Mouse (Mus musculus) heart, adult 2 months (tissue): Measurements from ENCODE around the gene Poldip3. TPM values are rescaled to one million over a fixed set of nuclear protein-coding genes. Genes with fewer than 3 reads are reported as not detected.

Experiments used
- DNase-seq, 2 experiments: peaks; one replicate each; pipeline ENCODE4 v3.0.0; 2021
- H3K27ac ChIP-seq: fragments of 200-600 bp; 2 replicates; pipeline ENCODE4 v1.8.1; 2022
- H3K27me3 ChIP-seq: fragments of 200-500 bp; 2 replicates; pipeline ENCODE4 v1.6.1; 2012; ENCODE audit warnings: mild to moderate bottlenecking, low read length, inconsistent platforms, mixed read lengths; ENCODE audit not compliant: control insufficient read depth, insufficient read depth
- H3K36me3 ChIP-seq: fragments of 200-500 bp; 2 replicates; pipeline ENCODE4 v1.6.1; 2012; ENCODE audit warnings: low read length, inconsistent platforms; ENCODE audit not compliant: control insufficient read depth, insufficient read depth
- H3K4me1 ChIP-seq: fragments of 200-500 bp; 2 replicates; pipeline ENCODE4 v1.6.1; 2011; ENCODE audit warnings: low read length; ENCODE audit not compliant: control insufficient read depth, insufficient read depth
- H3K4me3 ChIP-seq: fragments of 200-600 bp; 2 replicates; pipeline ENCODE4 v1.8.1; 2022
- H3K79me2 ChIP-seq: fragments of 200-500 bp; replicated peaks from 2 replicates; pipeline ENCODE4 v1.6.1; 2012; ENCODE audit warnings: mild to moderate bottlenecking, inconsistent platforms, low read length, moderate library complexity, mixed read lengths; ENCODE audit not compliant: control insufficient read depth, insufficient read depth
- H3K9ac ChIP-seq: fragments of 200-500 bp; 2 replicates; pipeline ENCODE4 v1.6.1; 2012; ENCODE audit warnings: low read depth, mild to moderate bottlenecking, control low read depth, inconsistent platforms, low read length, mixed read lengths
- CTCF ChIP-seq: fragments of 200-600 bp; IDR thresholded peaks from 2 replicates; pipeline ENCODE4 v1.8.1; 2022; ENCODE audit warnings: antibody characterized with exemption, mild to moderate bottlenecking, moderate library complexity
- EP300 ChIP-seq: fragments of 200-500 bp; IDR thresholded peaks from 2 replicates; pipeline ENCODE4 v1.6.1; 2011; ENCODE audit warnings: low read depth, low read length, control low read depth; ENCODE audit not compliant: insufficient read depth
- POLR2A ChIP-seq: fragments of 200-500 bp; IDR thresholded peaks from 2 replicates; pipeline ENCODE4 v1.6.1; 2011; ENCODE audit warnings: mild to moderate bottlenecking, low read depth, low read length, control low read depth; ENCODE audit not compliant: insufficient read depth
- WGBS: fragments of 180-500 bp; shearing (Covaris S2); methylation state at CpG from one replicate; pipeline ENCODE4 v1.1.7; 2018; 5-methylcytosine and 5-hydroxymethylcytosine counted together
- intact Hi-C: fragments of 180-260 bp; cut with DNase I; formaldehyde crosslinking; loops from one replicate; pipeline ENCODE4 v1.15.1; 2025
- polyA plus RNA-seq: library from polyadenylated mRNA; depleted of rRNA; stranded (reverse); fragments of >200 nt; gene quantifications from 2 replicates; pipeline ENCODE4 v1.2.3, GENCODE M21; 2012
- total RNA-seq, 2 experiments: library from RNA; stranded (reverse); gene quantifications; 2 replicates each; pipeline ENCODE4 v1.2.3; 2021

Poldip3 gene
- total and polyA plus RNA-seq, 3 experiments, result 20.0 to 24.7 (median 23.6) TPM

DNA sequence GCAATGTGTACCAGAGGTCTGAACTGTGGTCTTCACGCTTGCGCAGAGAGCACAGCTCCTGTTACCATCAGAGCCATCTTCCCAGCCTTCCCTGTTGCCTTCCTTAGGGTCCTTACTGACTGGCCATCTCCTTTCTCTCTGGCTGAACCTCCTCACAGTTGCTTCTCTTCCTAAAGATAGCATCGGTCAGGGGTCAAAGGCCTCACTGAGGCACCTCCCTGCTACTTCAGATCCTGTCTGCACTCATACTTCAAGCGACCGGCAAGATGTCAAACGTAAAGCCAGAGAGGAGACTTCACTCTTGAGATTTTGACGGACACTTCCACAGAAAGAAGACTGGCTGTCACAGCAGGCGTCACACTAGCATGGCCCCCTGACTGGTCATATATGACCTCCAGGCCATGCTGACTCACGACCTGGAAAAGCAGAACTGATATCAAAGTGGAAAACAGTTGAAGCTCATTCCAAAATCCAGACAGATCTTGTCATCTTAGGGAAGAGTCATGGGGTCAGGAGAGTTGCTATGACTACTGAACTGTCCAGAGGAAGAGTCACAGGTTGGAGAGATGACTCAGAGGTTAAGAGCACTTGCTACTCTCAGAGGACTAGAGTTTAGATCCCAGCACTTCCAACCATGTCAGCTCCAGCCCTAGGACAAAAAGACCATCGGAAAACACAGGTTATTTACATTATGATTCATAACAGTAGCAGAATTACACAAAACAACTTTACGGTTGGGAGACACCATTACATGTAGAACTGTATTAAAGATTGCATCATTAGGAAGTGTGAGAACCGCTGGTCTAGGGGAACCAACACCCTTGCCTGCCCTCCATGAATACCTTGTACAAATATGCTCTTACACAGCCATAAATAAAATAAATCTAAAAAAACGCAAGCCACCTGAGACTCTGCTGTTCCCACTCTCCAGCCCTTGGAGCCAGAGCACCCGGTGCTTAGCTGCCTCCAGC lies 25.0 kb upstream of the Poldip3 start:
- no peaks in the 10 kb centered on the region for H3K36me3 ChIP-seq
- H3K4me1 ChIP-seq, result peaks cover 8% of the 10 kb centered on the region
- intact Hi-C loops, result loop anchor here (5.0 kb wide), 1 partner anchor 33 kb away; no protein-coding TSS in a partner anchor
- H3K79me2 ChIP-seq, result no peaks in the 10 kb centered on the region
- DNase-seq, result no peak
- no peak overlapping the region for H3K9ac ChIP-seq
- H3K4me3 ChIP-seq, result no peak overlapping the region
- no peak overlapping the region for H3K27ac ChIP-seq
- H3K27me3 ChIP-seq, result no peaks in the 10 kb centered on the region
- no peak for TF ChIP-seq POLR2A
- TF ChIP-seq CTCF, result no peak
- no peak for TF ChIP-seq EP300
- 82% methylated on average over 14 of the region's 14 CpGs for WGBS

DNA sequence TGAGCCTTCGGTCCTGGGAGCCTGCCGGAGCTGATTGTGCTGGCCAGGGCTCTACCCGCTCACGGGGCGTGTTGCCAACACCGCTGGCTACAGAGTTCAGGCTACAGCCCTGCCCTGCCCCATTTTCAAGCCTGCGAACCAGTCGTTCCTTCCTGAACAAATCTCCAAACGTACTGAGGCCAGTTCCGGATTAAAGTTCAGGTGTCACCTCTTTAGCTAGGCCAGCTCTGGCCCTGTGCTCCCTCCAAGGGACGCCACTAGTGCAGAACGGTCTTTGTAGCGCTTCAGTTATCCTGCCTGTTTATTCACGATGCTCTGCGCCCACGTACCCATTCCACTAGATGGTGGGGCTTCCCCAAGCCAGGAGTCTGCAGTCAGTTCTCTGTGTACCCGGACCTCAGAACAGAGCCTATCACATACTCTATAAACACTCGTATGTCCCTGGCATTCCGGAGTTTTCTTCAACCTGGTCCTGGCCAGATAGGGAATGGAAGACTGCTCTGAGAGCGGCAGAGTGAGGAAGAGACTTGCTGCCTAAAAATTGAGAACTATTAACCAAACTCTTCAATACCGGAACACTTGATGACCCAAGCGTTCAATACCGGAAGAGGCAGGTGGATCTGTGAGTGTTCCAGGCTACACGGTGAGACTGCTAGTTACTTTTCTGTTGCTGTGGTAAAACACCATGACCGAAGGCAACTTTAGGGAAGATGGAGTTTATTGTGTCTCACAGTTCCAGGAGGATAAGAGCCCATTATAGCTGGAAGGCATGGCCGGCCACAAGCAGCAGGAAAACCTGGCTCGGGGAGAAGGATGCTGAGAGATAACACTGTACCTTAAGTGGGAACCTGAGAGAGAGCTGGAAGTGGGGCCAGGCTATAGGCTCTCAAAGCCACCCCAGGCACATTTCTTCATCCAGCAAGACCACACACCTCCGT lies 23.6 kb upstream of the Poldip3 start, which contains the start of gene Cyb5r3:
Gene Cyb5r3 (minus strand): TSS at position 101 of the 938 bp plus-strand sequence.
- intact Hi-C loops, result loop anchor here (1.0 to 5.0 kb wide), 2 partner anchors 23 to 35 kb away; partner anchors contain the start of gene Poldip3
- TF ChIP-seq EP300, result no peak
- TF ChIP-seq POLR2A, result no peak
- no peak for TF ChIP-seq CTCF
- WGBS, result 31% methylated on average over 28 of the region's 28 CpGs

DNA sequence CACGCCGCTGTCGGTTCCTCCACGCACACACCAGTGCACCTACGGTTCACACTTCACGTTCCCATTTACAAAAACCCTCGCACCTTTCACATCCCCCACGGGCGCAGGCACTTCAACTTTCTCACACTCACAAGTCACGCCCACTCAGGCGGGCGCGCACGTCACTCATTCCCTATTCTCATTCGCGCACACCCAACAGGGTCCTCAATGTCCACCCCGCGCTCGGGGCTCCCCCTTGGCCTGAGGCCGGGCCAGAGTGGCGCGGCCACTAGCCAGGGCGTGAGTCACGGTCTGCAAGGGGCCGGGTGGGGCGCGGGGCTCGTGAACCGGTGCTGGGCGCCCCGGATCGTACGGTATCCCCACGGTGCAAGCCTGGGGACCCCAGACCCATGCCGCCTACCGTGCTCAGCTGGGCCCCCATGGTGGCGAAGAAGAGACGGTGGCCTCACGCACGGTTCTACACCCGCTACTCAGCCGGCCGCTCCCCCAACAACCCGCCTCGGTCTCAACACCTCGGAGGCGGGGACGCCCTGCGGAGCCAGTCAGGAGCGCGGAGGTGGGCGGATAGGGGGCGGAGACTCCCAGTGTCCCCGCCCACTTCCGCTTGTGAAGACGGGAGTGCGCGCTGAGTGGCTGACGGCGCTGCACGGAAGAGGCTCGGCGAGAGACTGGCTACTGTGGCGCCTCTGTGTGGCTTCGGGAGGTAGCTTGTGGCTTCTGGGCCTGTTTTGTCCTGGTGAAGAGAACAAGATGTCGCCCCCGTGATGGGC lies 22.7 kb upstream of the Poldip3 start:
- Histone ChIP-seq H3K9ac (peak overlapping the region; percentile 77), H3K4me3 (peak overlapping the region; percentile 92), H3K27me3 (no peaks in the 10 kb centered on the region), H3K27ac (peak overlapping the region; percentile 96), H3K4me1 (peaks cover 19% of the 10 kb centered on the region), H3K36me3 (no peaks in the 10 kb centered on the region), H3K79me2 (no peaks in the 10 kb centered on the region)
- TF ChIP-seq CTCF (peak; percentile 73), EP300 (no peak), POLR2A (peak; percentile 93)
- intact Hi-C loops, result loop anchor here (1.0 to 5.0 kb wide), 2 partner anchors 23 to 35 kb away; partner anchors contain the start of gene Poldip3
- DNase-seq, result peak; percentile 97 to 99
- under 1% methylated on average over 67 of the region's 67 CpGs for WGBS

More for the DNA sequence above, 23.6 kb upstream of the Poldip3 start, which contains the start of gene Cyb5r3:
- no peaks in the 10 kb centered on the region for H3K79me2 ChIP-seq
- peak within 1 kb of the TSS; percentile 96 for H3K27ac ChIP-seq
- peak within 1 kb of the TSS; percentile 77 for H3K9ac ChIP-seq
- DNase-seq, result peak in 1 of 2 experiments; percentile 2
- H3K36me3 ChIP-seq, result no peaks in the 10 kb centered on the region
- peak within 1 kb of the TSS; percentile 92 for H3K4me3 ChIP-seq
- peaks cover 14% of the 10 kb centered on the region for H3K4me1 ChIP-seq
- H3K27me3 ChIP-seq, result no peaks in the 10 kb centered on the region

DNA sequence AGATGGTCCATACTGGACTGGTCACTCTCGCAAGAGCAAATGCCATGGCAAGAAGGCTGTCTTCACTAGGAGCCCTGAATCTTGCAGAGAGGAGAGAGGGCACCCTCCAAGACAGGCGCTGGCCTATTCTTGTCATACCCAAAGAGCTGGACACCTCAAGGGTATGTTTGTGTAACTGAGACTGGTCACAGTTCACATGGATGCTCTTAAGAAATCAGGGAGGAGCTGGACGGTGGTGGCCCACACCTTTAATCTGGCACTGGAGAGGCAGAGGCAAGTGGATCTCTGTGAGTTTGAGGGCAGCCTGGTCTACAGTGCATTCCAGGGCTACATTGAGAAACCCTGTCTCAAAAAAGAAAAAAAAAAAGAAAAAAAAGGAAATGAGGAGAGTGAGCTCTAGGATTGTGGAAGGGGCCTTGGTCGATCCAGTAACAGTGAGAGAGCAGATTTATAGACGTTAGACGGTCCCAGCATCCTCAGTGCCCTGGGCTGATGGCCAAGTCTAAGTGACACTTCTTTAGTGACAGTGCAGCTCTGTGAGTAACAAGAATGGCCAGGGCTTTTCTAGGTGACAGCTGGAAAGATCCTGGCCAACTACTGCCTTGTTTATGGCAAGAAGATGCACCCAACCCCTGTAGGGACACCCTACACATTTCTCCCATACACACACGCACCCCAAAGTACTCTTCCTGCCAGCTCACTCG lies 21.9 kb upstream of the Poldip3 start:
- Histone ChIP-seq H3K4me1 (peaks cover 26% of the 10 kb centered on the region), H3K36me3 (no peaks in the 10 kb centered on the region), H3K27me3 (no peaks in the 10 kb centered on the region), H3K9ac (peak overlapping the region; percentile 77), H3K27ac (peak overlapping the region; percentile 96), H3K4me3 (peak overlapping the region; percentile 92), H3K79me2 (no peaks in the 10 kb centered on the region)
- 32% methylated on average over 8 of the region's 8 CpGs for WGBS
- no peak for TF ChIP-seq POLR2A
- TF ChIP-seq CTCF, result no peak
- TF ChIP-seq EP300, result no peak
- DNase-seq, result no peak
- intact Hi-C loops, result loop anchor here (5.0 kb wide), 1 partner anchor 36 kb away; no protein-coding TSS in a partner anchor
